Comparison of ENCODE assay signal across 20 mouse cellular contexts in genomic region chr10:71193319-71193718, GRCm38 (mm10). TPM values are rescaled to one million over a fixed set of nuclear protein-coding genes. Genes with fewer than 3 reads are reported as not detected.
DNase-seq lines count a peak whose midpoint lies in the region; ATAC-seq and TF ChIP-seq lines count a peak whose summit lies in the region.
"Had no signal": no experiment of that assay in that cellular context is flagged by ENCODE, and none has a peak within 500 bp of the region (broad histone marks: within the 10 kb centered on the region; RNA-seq: fewer than 3 reads in every experiment).

No protein-coding gene starts in this region.

- no peak overlapping the region for H3K4me2 ChIP-seq in embryonic facial prominence, embryonic 14.5 days (ENCODE audit: low read depth, low read length)
- 0 out of 2 replicates have a peak overlapping the region, but pooled peaks have one; percentile 52 for H3K4me2 ChIP-seq in heart, postnatal 0 days (ENCODE audit: low read depth, low read length)
- peak overlapping the region; percentile 6; the same call in 1 of the 2 replicates for H3K4me2 ChIP-seq in liver, embryonic 15.5 days
- H3K4me2 ChIP-seq: embryonic facial prominence, embryonic 12.5 days; forebrain, embryonic 12.5 days; stomach, embryonic 15.5 days had no signal

- intact Hi-C loops in heart, postnatal 14 days (cut with DNase I) = no loop called here

- H3K36me3 ChIP-seq in embryonic facial prominence, embryonic 14.5 days (ENCODE audit: control insufficient read depth, insufficient read depth, low read length) = no peaks in the 10 kb centered on the region
- no peaks in the 10 kb centered on the region for H3K36me3 ChIP-seq in embryonic facial prominence, embryonic 10.5 days (replicated peaks)
- no peaks in the 10 kb centered on the region for H3K36me3 ChIP-seq in heart, postnatal 0 days (replicated peaks; ENCODE audit: control insufficient read depth, insufficient read depth, low read length)
- no peaks in the 10 kb centered on the region for H3K36me3 ChIP-seq in liver, embryonic 15.5 days (replicated peaks)
- H3K36me3 ChIP-seq: embryonic facial prominence, embryonic 12.5 days; forebrain, embryonic 12.5 days; stomach, embryonic 15.5 days had no signal

- H3K27ac ChIP-seq in embryonic facial prominence, embryonic 14.5 days (replicated peaks; ENCODE audit: low read depth, low read length) = no peak overlapping the region; the same call in 1 of the 2 replicates
- no peak overlapping the region for H3K27ac ChIP-seq in embryonic facial prominence, embryonic 10.5 days (replicated peaks)
- H3K27ac ChIP-seq in heart, postnatal 0 days (ENCODE audit: low read depth) = peak overlapping the region; percentile 72; the same call in 1 of the 2 replicates
- H3K27ac ChIP-seq in liver, embryonic 15.5 days (replicated peaks) = no peak overlapping the region
- H3K27ac ChIP-seq in layer of hippocampus, adult 2 months = no peak overlapping the region
- H3K27ac ChIP-seq: embryonic facial prominence, embryonic 12.5 days; forebrain, embryonic 12.5 days; stomach, embryonic 15.5 days had no signal

- no peaks in the 10 kb centered on the region for H3K9me3 ChIP-seq in embryonic facial prominence, embryonic 14.5 days (ENCODE audit: control insufficient read depth, low read length)
- no peaks in the 10 kb centered on the region for H3K9me3 ChIP-seq in embryonic facial prominence, embryonic 10.5 days
- H3K9me3 ChIP-seq in heart, postnatal 0 days (replicated peaks; ENCODE audit: control insufficient read depth, low read length) = no peaks in the 10 kb centered on the region
- H3K9me3 ChIP-seq in liver, embryonic 15.5 days (replicated peaks) = no peaks in the 10 kb centered on the region
- H3K9me3 ChIP-seq: embryonic facial prominence, embryonic 12.5 days; forebrain, embryonic 12.5 days; stomach, embryonic 15.5 days had no signal

- no peak for TF ChIP-seq CTCF in heart, postnatal 0 days (IDR thresholded peaks at IDR 0.05; ENCODE audit: low read depth)
- no peak for TF ChIP-seq CTCF in brain, embryonic 14.5 days (IDR thresholded peaks at IDR 0.05; ENCODE audit: borderline replicate concordance, extremely low read depth, insufficient read depth, insufficient read length)
- no peak for TF ChIP-seq CTCF in layer of hippocampus, adult 2 months (conservative IDR thresholded peaks at IDR 0.05)

- H3K4me1 ChIP-seq in embryonic facial prominence, embryonic 14.5 days (ENCODE audit: control insufficient read depth, insufficient read depth, low read length) = peaks cover 8% of the 10 kb centered on the region; the same call in 1 of the 2 replicates
- peaks cover 7% of the 10 kb centered on the region; the same call in 1 of the 2 replicates for H3K4me1 ChIP-seq in embryonic facial prominence, embryonic 10.5 days
- peaks cover 7% of the 10 kb centered on the region; the same call in 1 of the 2 replicates for H3K4me1 ChIP-seq in heart, postnatal 0 days (ENCODE audit: control insufficient read depth, insufficient read depth)
- no peaks in the 10 kb centered on the region for H3K4me1 ChIP-seq in liver, embryonic 15.5 days (replicated peaks)
- H3K4me1 ChIP-seq: embryonic facial prominence, embryonic 12.5 days had no signal

- no peak for TF ChIP-seq POLR2A in brain, embryonic 14.5 days (IDR thresholded peaks at IDR 0.05; ENCODE audit: borderline replicate concordance, extremely low read depth, insufficient read depth, insufficient read length, poor library complexity, severe bottlenecking)

- H3K27me3 ChIP-seq in embryonic facial prominence, embryonic 14.5 days (replicated peaks; ENCODE audit: control insufficient read depth, insufficient read depth, low read length) = no peaks in the 10 kb centered on the region
- H3K27me3 ChIP-seq in embryonic facial prominence, embryonic 10.5 days (replicated peaks; ENCODE audit: low read depth, poor library complexity, severe bottlenecking) = no peaks in the 10 kb centered on the region
- no peaks in the 10 kb centered on the region for H3K27me3 ChIP-seq in heart, postnatal 0 days (ENCODE audit: control insufficient read depth, insufficient read depth, low read length)
- H3K27me3 ChIP-seq in liver, embryonic 15.5 days = no peaks in the 10 kb centered on the region
- H3K27me3 ChIP-seq: CH12.LX; embryonic facial prominence, embryonic 12.5 days; forebrain, embryonic 12.5 days; stomach, embryonic 15.5 days had no signal

- no peak for TF ChIP-seq EP300 in heart, postnatal 0 days (IDR thresholded peaks at IDR 0.05; ENCODE audit: low read depth)

- H3K9ac ChIP-seq in embryonic facial prominence, embryonic 14.5 days (ENCODE audit: low read depth, low read length) = no peak overlapping the region
- no peak overlapping the region for H3K9ac ChIP-seq in heart, postnatal 0 days (replicated peaks; ENCODE audit: low read depth, low read length)
- H3K9ac ChIP-seq in liver, embryonic 15.5 days = no peak overlapping the region
- H3K9ac ChIP-seq: embryonic facial prominence, embryonic 12.5 days; forebrain, embryonic 12.5 days; stomach, embryonic 15.5 days had no signal

- H3K4me3 ChIP-seq in embryonic facial prominence, embryonic 14.5 days (ENCODE audit: low read depth, low read length) = no peak overlapping the region
- no peak overlapping the region for H3K4me3 ChIP-seq in embryonic facial prominence, embryonic 10.5 days
- H3K4me3 ChIP-seq in heart, postnatal 0 days (ENCODE audit: low read depth, low read length) = no peak overlapping the region
- no peak overlapping the region for H3K4me3 ChIP-seq in liver, embryonic 15.5 days (replicated peaks)
- H3K4me3 ChIP-seq in layer of hippocampus, adult 2 months = no peak overlapping the region
- H3K4me3 ChIP-seq: embryonic facial prominence, embryonic 12.5 days; forebrain, embryonic 12.5 days; stomach, embryonic 15.5 days had no signal

- no peak for DNase-seq in embryonic facial prominence, embryonic 14.5 days (ENCODE audit: low spot score)
- no peak for DNase-seq in embryonic facial prominence, embryonic 10.5 days (ENCODE audit: low spot score)
- DNase-seq in heart, postnatal 0 days (ENCODE audit: low spot score) = peak; percentile 33
- no peak for DNase-seq in heart, postnatal 14 days
- DNase-seq in liver = no peak
- DNase-seq in brain, embryonic 14.5 days (ENCODE audit: low read depth) = peak; percentile 31
- DNase-seq in layer of hippocampus, adult 2 months (ENCODE audit: low spot score in 2 of 2) = no peak
- DNase-seq: cerebellum, postnatal 25 days; kidney, postnatal 25 days; left cerebral cortex, postnatal 4 days; retina, postnatal 1 day; thymus, postnatal 36 days had no signal

- 64% methylated on average over 7 of the region's 7 CpGs for WGBS in embryonic facial prominence, embryonic 14.5 days
- WGBS in embryonic facial prominence, embryonic 10.5 days = 86% methylated on average over 7 of the region's 7 CpGs
- 39% methylated on average over 7 of the region's 7 CpGs for WGBS in heart, postnatal 0 days
- WGBS in liver, embryonic 15.5 days (ENCODE audit: insufficient replicate concordance) = 54% methylated on average over 7 of the region's 7 CpGs

- ATAC-seq in embryonic facial prominence, embryonic 14.5 days (ENCODE audit: low read depth) = 0 out of 2 replicates have a peak, but pooled peaks have one; percentile 33
- ATAC-seq in heart, postnatal 0 days (ENCODE audit: insufficient read depth, low read depth) = no peak
- ATAC-seq in liver, embryonic 15.5 days (ENCODE audit: insufficient read depth) = no peak
- ATAC-seq: activated CD4-positive, CD25-positive, alpha-beta regulatory T cell, adult 4 months had no signal

RNA-seq across cellular contexts. Expression of gene Bicc1, which starts 33.8 kb away (rescaled TPM):
- polyA plus RNA-seq in embryonic facial prominence, embryonic 14.5 days (2014; fragmentation: Nextera tagmentation; extraction: Ambion mirVana) = 44.8 and 54.3 TPM in 2 replicates
- polyA plus RNA-seq in embryonic facial prominence, embryonic 10.5 days (2016; fragmentation: Nextera tagmentation; extraction: Ambion mirVana) = 4.2 and 5.2 TPM in 2 replicates
- 12.3 and 13.3 TPM in 2 replicates for total RNA-seq in heart, postnatal 0 days (2014; rRNA removed; ENCODE audit: low replicate concordance)
- 11.3 and 12.3 TPM in 2 replicates for polyA plus RNA-seq in heart, postnatal 0 days (2015; fragmentation: Nextera tagmentation; extraction: Ambion mirVana)
- total RNA-seq in heart, postnatal 14 days (2021) = 10 to 100 TPM; 22.1 to 27.9 TPM
- polyA plus RNA-seq in liver, embryonic 15.5 days (2015; fragmentation: Nextera tagmentation; extraction: Ambion mirVana) = 3.0 and 3.3 TPM in 2 replicates
- polyA plus RNA-seq in brain, embryonic 14.5 days (2012; rRNA removed) = 4.1 and 6.9 TPM in 2 replicates
- total RNA-seq in layer of hippocampus, adult 2 months (2021) = 1 to 10 TPM; 4.4 to 5.2 TPM
- total RNA-seq: CH12.LX; granulocyte monocyte progenitor cell, adult 5-6 weeks; monocyte, adult 5-6 weeks had no signal

RNA-seq across cellular contexts. Expression of gene Tfam, which starts 44.8 kb away (rescaled TPM):
- polyA plus RNA-seq in embryonic facial prominence, embryonic 14.5 days (2014; fragmentation: Nextera tagmentation; extraction: Ambion mirVana) = 56.5 and 64.1 TPM in 2 replicates
- 87.8 and 88.0 TPM in 2 replicates for polyA plus RNA-seq in embryonic facial prominence, embryonic 10.5 days (2016; fragmentation: Nextera tagmentation; extraction: Ambion mirVana)
- 11.9 and 13.1 TPM in 2 replicates for total RNA-seq in heart, postnatal 0 days (2014; rRNA removed; ENCODE audit: low replicate concordance)
- polyA plus RNA-seq in heart, postnatal 0 days (2015; fragmentation: Nextera tagmentation; extraction: Ambion mirVana) = 41.9 and 49.7 TPM in 2 replicates
- total RNA-seq in heart, postnatal 14 days (2021) = 10 to 100 TPM; 56.6 to 56.8 TPM
- 31.0 and 34.8 TPM in 2 replicates for polyA plus RNA-seq in liver, embryonic 15.5 days (2015; fragmentation: Nextera tagmentation; extraction: Ambion mirVana)
- 19.2 and 20.4 TPM in 2 replicates for polyA plus RNA-seq in brain, embryonic 14.5 days (2012; rRNA removed)
- total RNA-seq in layer of hippocampus, adult 2 months (2021) = 10 to 100 TPM; 44.9 to 47.2 TPM

Comparison
In these comparisons a context has a peak if more than half of its experiments do, and no peak if none do; other contexts are left out.
1. DNase-seq: peak in heart, postnatal 0 days (single experiment) and brain, embryonic 14.5 days (single experiment); none in embryonic facial prominence, embryonic 14.5 days (single experiment), embryonic facial prominence, embryonic 10.5 days (single experiment), heart, postnatal 14 days (0 of 2), liver (single experiment) and layer of hippocampus, adult 2 months (0 of 2).